Mouse (Mus musculus) layer of hippocampus, adult 9-11 months (tissue): Measurements from ENCODE around the gene Lgals12.

Experiments used
- DNase-seq: peaks from one replicate; pipeline ENCODE4 v3.0.0; 2022

The Lgals12 gene

DNA sequence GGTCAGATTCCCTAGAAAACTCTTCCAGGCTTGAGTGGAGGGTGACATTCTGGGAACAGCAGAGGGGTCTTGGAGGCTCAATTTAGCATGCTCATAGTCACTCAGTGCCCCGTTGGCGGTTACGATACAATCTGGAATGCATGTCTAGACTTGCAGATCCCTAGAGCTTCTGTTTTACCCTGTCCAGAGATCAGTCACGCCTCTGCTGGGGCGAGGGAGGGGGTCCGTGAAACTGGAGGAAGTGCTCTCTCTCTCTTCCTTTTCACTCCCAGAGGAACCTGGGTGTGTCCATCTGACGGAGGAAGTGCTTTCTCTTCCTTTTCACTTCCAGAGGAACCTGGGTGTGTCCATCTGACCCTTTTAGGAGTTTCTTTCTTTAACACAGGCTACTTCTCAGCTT, 23.9 kb downstream of the Lgals12 start:
- DNase-seq: no peak

DNA sequence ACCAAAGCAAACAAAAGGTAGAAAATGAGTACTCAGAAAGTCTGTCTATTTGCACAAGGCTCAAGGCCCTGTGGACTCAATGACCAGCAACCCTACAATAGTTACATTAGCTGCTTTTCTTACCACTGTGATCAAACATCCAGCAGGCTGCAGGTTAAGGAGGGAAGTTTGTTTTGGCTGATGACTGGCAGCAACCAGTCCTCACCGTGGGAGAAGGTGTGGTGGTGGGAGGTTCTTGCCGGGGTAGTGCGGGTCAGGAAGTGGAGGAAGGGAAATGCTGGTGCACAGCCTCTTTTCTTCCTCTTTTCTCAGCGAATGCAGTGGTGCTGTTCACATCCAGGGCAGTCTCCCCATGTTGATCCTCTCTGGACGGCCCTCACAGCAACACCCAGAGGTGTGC, 26.0 kb downstream of the Lgals12 start:
- no peak for DNase-seq

DNA sequence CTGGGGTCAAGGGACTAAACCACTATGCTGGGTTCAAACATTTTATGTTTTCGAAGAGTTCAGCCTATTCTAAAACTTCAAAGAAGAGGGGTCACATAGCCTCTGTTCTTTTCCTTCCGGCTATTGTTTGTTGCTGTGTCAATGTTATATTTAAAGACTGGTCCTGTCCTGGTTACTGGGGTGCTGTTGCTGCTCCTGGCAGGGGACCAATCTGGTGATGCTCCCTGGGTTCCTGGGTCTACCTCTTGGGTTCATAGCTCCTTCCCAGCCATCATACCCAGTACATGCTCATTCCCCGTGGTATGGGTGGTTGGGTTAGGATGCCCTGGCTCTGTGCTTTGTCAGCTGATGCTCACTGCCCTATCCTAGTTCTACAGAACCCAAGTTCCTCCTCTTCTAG, 29.3 kb downstream of the Lgals12 start:
- no peak for DNase-seq

DNA sequence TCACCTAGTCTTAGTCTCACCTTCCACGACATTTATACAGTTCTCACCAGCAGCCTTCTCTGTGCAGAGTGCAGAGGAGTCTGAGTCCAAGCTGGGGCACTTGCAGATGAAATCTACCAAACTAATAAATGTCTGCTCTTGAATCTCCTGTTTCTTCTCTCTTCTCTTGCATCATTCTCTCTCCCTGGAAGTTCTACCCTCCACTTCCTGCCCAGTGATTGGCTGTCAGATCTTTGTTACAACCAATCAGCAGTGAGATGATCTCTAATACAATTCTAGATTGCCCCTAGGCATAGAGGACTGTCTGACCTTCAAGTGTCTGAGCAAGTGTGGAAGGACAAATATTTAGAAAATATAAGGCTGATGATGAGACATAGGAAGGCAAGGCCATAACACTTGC, 30.8 kb downstream of the Lgals12 start:
- DNase-seq: no peak

DNA sequence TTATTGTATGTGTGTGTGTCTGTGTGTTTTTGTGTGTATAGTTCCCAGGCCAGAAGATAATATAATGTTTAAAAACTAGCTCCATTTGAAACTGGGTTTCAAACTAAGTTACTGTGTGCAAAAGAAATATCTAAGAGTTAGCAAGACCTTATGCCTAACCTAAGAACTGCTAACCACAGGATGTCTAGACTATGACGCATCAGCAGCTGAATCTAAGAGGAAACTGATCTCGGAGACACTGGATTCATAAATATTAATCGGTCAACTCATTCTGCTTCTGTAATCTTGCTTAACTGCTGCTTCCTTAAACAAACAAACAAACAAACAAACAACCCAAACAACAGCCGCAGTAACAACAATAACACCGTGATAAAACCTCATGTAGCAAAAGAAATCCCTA, 37.3 kb downstream of the Lgals12 start:
- no peak for DNase-seq

DNA sequence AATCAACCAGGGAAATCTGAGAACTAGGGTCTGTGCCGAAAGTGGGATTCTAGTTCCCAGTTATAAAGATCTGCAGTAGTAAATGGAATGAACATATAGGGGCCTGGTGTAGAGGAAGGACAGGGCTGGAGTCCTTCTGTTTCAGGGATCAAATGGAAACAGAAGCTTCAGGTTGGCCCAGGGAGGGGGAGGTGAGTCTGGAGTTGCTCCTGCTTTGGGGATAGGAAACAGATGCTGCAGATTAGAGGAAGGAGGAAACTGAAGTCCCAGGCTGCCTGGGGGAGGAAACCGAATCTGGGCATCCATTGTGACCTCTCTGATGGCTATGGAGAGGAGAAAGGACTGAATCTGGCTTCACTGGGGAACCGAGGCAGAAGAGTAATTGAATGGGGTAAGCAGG, 38.6 kb downstream of the Lgals12 start:
- DNase-seq: no peak

DNA sequence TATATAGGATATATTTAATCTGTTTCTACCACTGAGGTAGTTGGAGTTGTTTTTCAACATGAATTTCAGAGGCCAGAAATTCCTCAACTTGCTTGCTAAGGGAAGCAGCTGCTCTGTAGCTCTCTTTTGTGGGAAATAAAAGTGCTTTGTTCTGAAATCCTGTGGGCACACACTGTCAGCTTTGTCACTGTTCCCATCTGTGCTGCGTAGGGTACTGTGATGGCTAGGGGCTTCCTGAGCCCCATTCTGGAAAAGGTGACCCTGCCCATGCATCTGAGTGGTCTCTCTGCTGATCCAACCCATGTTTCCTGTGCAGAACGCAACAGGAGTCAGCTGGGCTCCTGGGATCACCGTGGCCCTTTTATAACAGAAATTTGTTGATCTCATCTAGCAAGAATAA, 40.2 kb downstream of the Lgals12 start:
- peak; percentile 75 for DNase-seq

DNA sequence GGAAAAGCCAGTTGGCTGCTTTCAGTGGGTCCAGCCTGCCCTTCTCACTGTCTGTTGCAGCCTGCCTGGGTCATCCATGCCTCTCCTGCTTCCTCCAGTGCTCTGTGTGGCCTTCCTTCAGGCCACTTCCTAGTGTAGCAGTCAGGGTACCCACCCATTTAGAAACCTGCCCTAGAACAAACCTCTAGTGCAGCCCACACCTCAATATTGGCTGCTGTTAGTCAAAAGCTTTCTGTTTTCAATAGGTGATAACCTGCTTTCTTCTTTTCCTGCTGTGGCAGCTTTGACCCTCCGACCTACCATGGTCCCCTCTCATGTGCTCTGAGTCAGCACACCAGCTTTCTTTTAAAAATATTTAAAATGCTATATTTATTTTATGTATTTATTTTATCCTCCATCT, 42.5 kb downstream of the Lgals12 start:
- no peak for DNase-seq

DNA sequence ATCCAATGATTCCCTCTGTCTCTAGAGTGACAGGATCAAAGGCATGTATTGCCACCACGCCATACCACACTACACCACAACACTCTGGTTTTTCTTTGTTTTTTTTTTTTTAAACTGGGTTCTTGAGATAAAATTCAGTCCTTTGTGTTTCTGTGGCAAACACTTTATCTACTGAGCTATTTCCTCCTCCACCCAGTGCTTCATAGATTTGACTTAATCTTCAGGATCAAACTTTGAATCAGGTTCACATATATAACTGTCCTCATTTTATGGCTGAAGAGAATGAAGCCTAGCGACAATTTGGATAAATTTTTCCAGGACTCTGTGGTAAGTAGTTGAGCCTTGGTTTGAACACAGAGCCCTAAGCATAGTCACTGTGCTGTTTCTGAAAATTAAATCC, 43.3 kb downstream of the Lgals12 start:
- no peak for DNase-seq

DNA sequence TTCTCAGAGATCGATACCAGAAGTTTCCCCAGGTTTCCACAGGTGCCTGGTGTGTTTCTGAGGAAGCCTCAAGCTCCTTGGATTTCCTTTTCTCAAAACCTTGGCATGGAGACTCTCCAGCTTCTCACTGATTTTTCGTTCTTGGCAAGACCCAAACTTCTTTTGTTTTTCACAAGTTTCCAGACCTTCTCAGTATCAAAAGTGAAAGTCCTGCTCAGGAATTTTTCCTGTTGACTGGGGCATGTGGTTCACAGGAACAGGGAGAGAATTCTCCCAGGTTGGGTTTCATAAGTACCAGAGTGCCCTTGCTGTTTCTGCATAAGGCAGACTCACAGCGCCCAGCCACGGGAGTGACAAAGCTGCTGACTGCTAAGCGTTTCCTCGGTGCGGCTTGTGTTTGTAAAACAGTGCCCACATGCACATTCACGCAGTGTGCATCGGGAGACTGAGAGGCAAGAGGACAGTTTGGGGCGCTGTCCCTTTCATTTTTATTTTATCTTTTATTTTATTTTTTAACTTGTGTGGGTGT, 44.3 kb downstream of the Lgals12 start:
- DNase-seq: no peak

DNA sequence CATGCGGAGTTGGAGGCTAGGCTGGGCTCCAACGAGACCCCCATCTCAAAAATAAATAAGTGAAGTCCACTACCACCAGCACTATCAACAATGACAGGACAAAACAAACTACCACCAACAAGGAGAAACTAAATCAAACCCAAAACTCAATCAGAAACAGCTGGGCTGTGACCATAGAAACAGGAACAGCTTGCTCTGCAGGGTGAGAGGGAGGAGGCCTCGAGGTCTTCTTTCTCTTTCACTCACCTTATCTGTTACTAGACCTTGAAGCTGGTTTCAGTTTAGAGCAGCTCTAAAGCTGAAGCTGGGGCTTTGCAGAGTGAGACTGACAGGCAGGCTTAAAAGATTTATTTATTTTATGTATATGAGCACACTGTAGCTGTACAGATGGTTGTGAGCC, 45.5 kb downstream of the Lgals12 start:
- no peak for DNase-seq

DNA sequence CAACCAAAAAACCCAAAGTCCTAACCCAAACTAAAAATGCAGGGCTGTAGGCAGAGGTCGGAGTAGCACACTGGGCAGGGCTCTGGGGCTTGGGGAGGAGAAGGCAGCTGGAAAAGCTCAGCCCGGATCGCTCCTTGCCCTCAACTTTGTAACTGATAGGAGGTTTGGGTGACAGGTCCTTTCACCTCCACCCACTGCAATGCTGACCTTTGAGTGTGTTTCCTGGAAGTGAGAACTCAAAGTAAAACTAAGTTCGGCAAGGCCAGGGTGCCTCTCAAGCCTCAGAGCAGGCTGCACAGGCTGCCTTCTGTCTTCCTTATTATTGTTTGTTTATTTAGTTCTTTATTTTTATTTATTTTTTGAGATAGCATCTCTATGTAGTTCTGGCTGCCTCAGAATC, 47.0 kb downstream of the Lgals12 start:
- DNase-seq: no peak

DNA sequence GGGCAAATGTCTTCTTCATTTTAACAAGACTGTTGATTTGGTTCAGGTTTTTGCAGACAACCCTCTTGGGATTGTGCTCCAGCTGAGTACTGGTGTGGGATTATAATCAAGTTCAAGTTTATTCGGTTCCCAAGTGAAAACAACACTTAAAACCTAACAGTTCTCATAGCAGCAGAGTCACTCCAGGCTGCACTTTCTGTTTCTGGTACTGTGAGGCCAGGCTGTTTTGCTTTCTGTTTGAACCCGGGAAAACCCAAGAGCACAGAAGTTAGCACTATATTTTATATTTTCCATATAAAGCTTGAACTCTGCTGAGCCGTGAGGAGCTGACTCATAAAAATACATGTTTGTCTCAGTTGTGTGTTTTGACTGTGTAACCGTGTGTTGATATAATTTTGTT, 48.3 kb downstream of the Lgals12 start:
- DNase-seq: no peak

DNA sequence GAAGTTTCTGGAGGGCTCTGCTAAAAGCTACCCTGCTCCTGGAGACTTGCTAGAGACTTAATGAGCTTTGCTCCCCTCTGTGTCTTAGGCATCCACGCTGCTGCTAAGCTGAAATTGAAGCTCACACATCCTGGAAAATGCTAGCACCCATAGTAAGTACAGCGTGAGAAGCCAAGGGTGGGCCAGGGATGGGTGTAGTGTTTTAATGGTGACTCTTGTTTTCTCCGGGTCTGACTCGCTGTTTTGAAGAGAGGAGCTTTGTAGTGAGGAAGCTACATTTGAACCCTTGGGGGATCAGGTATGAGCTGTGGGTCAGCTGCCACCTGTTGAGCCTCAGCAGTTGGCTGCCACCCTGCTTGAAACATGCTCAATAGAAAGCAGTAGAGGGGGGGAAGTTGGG, 49.1 kb downstream of the Lgals12 start:
- DNase-seq: no peak

DNA sequence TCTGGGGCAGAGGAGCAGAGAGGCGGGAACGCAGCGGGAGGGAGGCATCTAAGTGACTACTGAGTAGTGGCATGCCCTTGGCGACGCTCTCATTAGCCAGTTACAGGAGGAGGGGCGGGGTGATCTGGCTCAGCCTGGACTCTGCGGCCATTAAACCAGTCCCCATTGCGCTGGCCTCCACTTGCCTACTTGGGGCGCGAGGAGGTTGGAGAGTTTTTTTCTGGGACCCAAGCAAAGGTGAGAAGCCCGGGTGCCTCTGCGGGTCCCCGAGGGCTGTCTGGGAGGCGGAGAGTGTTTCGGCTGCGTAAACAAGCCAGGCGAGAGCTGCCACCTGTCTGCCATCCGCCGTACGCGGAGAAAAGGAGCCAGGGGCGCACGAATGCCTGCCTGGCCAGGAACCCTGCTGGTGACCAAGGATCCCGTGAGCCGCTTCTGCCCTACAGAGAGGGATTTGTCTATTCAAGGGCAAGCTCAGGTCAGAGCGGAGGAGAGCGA, 49.6 kb downstream of the Lgals12 start, which contains the start of gene Pla2g16:
Gene Pla2g16, plus strand, starts transcription at position 132 of the 495 bp plus-strand sequence.
- peak; percentile 72 for DNase-seq

DNA sequence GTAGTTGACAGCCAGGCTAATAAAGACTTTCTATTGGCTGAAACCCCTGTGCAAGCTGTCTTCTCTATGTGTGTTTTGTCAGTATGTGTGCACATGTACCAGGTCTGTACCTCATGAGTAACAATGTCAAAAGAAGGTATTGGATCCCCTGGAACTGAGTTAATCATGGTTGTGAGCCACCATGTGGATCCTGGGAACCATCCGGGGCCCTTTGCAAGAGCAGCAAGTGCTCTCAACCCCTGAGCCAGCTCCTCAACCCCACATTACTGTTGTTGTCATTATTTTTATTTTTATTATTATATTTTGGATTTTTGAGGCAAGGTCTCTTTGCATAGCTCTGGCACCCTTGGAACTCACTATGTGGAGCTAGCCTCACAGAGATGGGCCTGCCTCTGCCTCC, 50.4 kb downstream of the Lgals12 start:
- DNase-seq: no peak

DNA sequence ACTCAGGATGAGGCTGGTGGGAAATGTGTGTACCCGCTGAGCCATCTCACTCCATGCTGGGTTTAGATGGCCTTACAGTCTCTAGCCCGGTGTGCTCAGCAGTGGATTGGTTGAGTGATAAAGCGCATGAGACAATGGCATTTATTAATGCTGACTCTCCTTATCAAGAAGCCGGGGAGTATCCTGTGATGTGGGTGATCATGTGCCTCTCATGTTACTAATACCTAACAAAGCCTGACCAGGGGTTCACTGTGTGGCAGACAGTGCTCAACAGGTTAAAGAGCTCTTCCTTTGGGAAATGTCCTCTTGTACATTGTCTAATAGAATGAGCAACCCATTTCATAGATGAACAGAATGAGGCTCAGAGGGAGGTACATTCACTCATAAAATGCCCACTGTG, 52.1 kb downstream of the Lgals12 start:
- DNase-seq: no peak

DNA sequence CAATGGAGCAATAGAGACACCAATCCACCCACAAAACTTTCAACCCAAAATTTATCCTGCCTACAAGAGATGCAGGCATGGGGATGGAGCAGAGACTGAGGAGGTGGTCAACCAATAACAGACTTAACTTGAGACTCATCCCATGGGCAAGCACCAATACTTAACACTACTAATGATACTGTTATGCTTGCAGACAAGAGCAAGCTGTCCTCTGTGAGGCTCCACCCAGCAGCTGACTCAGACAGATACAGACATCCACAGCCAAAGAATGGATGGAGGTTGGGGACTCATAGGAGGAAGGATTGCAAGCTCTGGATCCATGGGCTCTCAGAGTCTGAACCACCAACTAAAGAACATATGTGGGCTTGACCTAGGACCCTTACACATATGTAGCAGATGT, 53.6 kb downstream of the Lgals12 start:
- no peak for DNase-seq

DNA sequence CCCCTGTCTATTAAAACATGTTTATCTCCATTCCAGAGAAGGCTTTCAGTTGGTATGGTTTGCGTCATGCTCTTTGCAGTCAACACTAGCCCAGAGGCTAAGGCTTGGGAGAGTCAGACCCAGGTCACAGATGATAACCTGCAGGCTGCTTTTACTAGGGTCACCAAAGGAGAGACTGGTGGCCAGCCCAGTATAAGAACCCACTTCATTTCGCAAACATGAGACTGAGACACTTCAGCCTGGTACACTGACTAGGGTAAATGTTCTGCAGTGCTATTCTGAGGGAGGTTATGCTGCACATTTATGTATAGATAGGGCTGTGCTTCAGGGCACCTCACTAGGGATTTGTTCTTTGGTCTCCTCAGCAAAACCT, 54.7 kb downstream of the Lgals12 start:
- no peak for DNase-seq

DNA sequence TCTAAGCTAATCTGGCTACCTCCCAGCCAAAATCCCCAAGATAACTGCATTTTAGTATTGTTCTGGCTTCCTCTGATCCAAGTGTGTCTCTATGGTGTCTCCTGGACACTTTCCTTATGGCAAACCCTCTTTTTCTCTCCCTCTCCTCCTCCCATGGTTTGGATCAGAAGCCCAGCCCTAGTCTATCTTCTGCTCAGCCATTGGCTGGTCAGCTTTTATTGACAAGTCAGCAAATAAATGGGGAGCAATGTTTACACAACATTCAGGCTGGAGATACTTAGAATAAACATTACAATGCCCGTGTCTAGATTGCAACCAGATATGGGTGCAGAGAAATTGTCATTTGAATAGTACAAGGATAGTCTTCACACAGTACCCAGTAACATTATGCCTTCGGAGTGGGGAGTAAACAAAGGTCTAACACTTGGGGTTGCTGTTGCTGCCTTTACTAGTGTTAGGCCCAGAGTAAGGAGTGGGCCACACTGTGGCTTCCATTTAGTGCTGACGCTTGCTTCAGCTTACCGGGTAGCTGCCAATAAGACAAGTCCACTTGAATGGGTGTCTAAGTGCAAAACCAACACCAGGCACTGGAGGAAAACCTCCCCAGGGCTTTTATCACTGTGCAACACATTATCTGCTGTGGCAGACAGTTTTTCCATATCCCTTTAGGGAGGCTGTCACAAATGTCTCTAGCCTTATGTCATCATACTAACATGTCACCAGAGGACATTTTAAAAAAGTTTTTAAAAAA, 55.3 kb downstream of the Lgals12 start:
- no peak for DNase-seq

DNA sequence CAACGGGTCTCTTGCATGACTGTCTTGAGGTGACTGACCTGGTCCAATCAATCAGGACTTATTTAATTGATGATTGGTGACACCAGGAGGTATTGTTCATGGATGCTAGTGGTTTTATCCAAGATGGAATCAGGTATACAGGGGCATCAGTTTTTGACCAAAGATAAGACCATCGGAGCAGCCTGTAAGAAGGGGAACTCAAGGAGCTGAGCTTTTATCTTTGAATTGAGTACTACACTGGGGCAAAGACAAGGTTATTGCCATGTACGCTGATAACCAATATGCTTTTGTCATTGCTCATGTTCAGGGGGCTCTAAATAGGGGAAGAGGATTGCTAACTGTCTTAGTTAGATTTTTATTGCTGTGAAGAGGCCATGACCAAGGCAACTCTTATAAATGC, 58.1 kb downstream of the Lgals12 start:
- no peak for DNase-seq
